Mouse (Mus musculus): ENCODE measurements around the gene Ryr1. TPM values are rescaled to one million over a fixed set of nuclear protein-coding genes. Genes with fewer than 3 reads are reported as not detected.
"Not testable (repeated sequence)": the region's sequence is repeated elsewhere in the genome, so short reads cannot be mapped to it uniquely, and the experiment has no call there.

Ryr1 gene
- polyA plus RNA-seq, 1 experiment from 2014 or later = 0.09 TPM

DNA sequence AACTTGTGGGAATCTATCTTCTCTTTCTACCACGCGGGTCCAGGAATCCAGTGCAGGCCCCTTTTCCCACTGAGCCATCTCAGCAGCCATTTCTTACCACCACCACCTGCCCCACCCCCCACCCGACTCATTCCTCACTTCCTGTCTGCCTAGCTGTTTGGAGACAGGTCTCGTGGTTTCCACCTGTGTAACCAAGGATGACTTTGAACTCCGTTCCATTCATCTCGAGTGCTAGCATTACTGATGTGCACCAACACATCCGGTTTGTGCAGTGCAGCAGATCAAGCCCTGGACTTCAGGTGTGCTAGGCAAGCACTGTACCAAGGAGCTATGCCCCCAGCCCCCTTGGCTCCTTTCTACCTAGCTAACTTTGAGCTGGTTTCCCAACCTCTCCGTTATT lies 16.4 kb upstream of the Ryr1 start:
- H3K27ac ChIP-seq = no peak overlapping the region
- no peaks in the 10 kb centered on the region for H3K4me1 ChIP-seq (replicated peaks)
- no peaks in the 10 kb centered on the region for H3K36me3 ChIP-seq
- no peaks in the 10 kb centered on the region for H3K9me3 ChIP-seq (replicated peaks)
- H3K4me3 ChIP-seq = no peak overlapping the region
- 73% methylated on average over 8 of the region's 8 CpGs for WGBS
- peaks cover 12% of the 10 kb centered on the region for H3K27me3 ChIP-seq
- no peak for ATAC-seq (replicated peaks; ENCODE audit: insufficient number of reproducible peaks, insufficient read depth, low FRiP score, low read depth)
- H3K9ac ChIP-seq = no peak overlapping the region
- no peak overlapping the region for H3K4me2 ChIP-seq

DNA sequence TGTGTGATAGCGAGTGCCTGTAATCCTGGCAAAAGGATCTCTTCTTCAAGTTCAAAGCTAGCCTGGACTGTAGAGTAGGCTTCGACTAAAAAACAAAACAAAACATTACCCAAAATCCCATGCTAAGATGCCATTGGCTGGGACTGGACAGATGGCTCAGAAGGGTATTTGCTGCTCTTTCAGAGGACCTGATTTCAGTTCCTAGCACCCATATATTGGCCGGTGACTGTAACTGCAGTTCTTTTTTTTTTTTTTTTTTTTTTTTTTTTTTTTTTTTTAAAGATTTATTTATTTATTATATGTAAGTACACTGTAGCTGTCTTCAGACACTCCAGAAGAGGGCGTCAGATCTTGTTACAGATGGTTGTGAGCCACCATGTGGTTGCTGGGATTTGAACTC lies 14.3 kb upstream of the Ryr1 start:
- not testable (repeated sequence) for H3K36me3 ChIP-seq; H3K9me3 ChIP-seq (replicated peaks); H3K9ac ChIP-seq; H3K4me1 ChIP-seq (replicated peaks); ATAC-seq (replicated peaks; ENCODE audit: insufficient number of reproducible peaks, insufficient read depth, low FRiP score, low read depth); H3K27ac ChIP-seq; H3K4me2 ChIP-seq; H3K4me3 ChIP-seq
- peaks cover 25% of the 10 kb centered on the region for H3K27me3 ChIP-seq
- WGBS = 85% methylated on average over 3 of the region's 4 CpGs

DNA sequence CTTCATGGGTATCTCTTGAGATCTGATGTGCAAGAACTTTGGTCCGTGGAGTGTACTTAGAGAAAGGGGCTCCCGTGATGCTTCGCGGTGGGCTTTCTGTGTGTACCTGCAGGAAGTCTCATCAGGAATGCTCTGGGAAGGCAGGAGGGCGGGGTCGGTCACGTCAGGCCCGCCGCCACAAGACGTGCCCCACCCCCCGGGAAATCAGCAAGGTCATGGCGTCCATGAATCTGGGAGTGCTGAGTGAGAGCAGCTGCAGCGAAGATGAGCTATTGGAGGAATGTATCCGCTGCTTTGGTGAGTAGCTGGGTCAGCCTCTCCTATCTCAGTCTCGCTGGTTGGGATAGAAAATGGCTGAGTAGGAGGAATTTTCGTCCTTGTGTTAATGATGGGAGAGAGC lies 12.4 kb upstream of the Ryr1 start:
- no peaks in the 10 kb centered on the region for H3K9me3 ChIP-seq (replicated peaks)
- no peak for ATAC-seq (replicated peaks; ENCODE audit: insufficient number of reproducible peaks, insufficient read depth, low FRiP score, low read depth)
- H3K4me1 ChIP-seq (replicated peaks) = no peaks in the 10 kb centered on the region
- no peak overlapping the region for H3K4me3 ChIP-seq
- no peak overlapping the region for H3K9ac ChIP-seq
- H3K27me3 ChIP-seq = peaks cover 25% of the 10 kb centered on the region
- H3K27ac ChIP-seq = no peak overlapping the region
- H3K36me3 ChIP-seq = no peaks in the 10 kb centered on the region
- H3K4me2 ChIP-seq = no peak overlapping the region
- WGBS = 27% methylated on average over 16 of the region's 16 CpGs

DNA sequence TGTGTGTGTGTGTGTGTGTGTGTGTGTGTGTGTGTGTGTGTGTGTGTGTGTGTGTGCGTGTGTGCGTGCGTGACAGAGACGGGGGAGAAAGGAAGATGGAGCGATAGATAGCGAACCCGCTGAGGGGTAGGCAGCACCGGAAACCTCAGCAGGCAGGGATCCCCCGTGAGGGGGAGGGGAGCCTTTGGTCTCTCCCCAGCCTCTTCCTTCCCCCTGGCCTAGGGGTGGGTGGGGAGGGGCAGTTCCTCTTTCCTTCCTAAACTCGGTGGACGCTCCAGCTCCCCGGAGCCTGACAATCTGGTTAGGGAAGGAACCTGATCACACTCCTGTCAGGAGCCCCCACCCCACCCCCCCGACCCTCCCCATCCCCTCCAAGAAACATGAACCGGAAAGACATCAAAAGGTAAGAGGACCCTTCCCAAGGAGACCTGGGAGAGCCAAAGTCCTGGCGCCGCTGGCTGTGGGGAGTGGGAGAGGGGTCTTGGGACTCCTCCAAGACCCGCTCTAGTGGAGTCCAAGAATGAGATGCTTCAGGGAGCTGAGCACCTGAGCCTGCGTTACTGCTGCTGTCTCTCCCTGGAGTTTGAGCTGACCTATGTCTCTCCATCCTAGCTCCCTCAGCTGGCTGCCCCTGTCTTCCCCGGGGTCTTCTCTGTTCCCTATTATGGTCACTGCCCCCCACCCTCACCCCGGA lies 9.9 kb upstream of the Ryr1 start, which contains the start of gene Rasgrp4:
Gene Rasgrp4 (plus strand): TSS at position 159 of the 694 bp plus-strand sequence.
- Histone ChIP-seq H3K27ac (no peak within 1 kb of the TSS), H3K27me3 (peaks cover 28% of the 10 kb centered on the region), H3K9ac (no peak within 1 kb of the TSS), H3K36me3 (no peaks in the 10 kb centered on the region), H3K4me3 (peak within 1 kb of the TSS; percentile 17; the same call in 1 of the 2 replicates), H3K4me1 (replicated peaks) (no peaks in the 10 kb centered on the region), H3K9me3 (replicated peaks) (no peaks in the 10 kb centered on the region), H3K4me2 (peak within 1 kb of the TSS; percentile 51)
- WGBS = 2% methylated on average over 11 of the region's 20 CpGs
- ATAC-seq (replicated peaks; ENCODE audit: insufficient number of reproducible peaks, insufficient read depth, low FRiP score, low read depth) = no peak

DNA sequence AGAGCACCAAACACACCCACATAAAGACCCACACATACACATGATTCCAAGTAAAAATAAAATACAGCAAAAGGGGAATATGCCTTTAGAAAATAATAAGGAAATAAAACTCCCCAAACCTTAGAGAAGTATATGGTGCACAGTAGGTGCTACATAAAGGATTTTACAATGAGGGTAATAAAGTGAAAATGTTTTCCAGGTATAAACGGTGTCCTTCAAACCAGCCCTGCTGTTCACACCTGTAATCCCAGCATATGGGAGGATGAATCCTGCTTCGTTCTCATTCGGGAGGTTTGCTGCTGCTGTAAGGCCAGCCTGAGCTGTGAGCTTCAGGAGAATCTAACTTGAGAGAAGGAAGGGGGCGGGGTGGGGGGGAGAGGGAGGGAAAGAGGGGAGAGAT lies 9.3 kb upstream of the Ryr1 start:
- Histone ChIP-seq H3K4me3 (0 out of 2 replicates have a peak overlapping the region, but pooled peaks have one; percentile 17), H3K27ac (no peak overlapping the region), H3K9me3 (replicated peaks) (no peaks in the 10 kb centered on the region), H3K9ac (no peak overlapping the region), H3K4me2 (peak overlapping the region; percentile 51), H3K27me3 (peaks cover 28% of the 10 kb centered on the region), H3K4me1 (replicated peaks) (no peaks in the 10 kb centered on the region), H3K36me3 (no peaks in the 10 kb centered on the region)
- 4% methylated on average over 4 of the region's 4 CpGs for WGBS
- no peak for ATAC-seq (replicated peaks; ENCODE audit: insufficient number of reproducible peaks, insufficient read depth, low FRiP score, low read depth)

DNA sequence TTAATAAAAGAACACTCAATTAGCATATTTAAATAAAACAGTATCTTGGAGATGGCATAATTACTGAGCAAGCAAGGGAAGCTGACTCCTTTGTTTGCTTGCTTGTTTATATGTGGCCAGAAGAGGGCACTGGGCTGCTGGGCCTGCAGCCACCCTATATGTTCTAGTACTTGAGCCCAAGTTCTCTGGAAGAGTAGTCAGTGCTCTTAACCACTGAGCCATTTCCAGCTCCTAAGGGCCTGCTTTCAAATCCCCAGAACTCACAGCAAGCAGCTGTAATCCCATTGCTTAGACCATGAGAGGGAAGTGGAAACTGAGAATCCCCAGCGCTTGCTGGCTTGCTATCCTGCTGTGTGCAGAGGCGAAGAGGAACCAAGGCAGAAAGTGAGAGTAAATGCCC lies 3.7 kb upstream of the Ryr1 start:
- Histone ChIP-seq H3K9me3 (replicated peaks) (no peaks in the 10 kb centered on the region), H3K9ac (no peak overlapping the region), H3K36me3 (no peaks in the 10 kb centered on the region), H3K4me3 (no peak overlapping the region), H3K27me3 (peaks cover 8% of the 10 kb centered on the region; the same call in 1 of the 2 replicates), H3K4me2 (no peak overlapping the region), H3K27ac (no peak overlapping the region), H3K4me1 (replicated peaks) (peaks cover 12% of the 10 kb centered on the region)
- ATAC-seq (replicated peaks; ENCODE audit: insufficient number of reproducible peaks, insufficient read depth, low FRiP score, low read depth) = no peak
- 68% methylated on average over 2 of the region's 2 CpGs for WGBS

DNA sequence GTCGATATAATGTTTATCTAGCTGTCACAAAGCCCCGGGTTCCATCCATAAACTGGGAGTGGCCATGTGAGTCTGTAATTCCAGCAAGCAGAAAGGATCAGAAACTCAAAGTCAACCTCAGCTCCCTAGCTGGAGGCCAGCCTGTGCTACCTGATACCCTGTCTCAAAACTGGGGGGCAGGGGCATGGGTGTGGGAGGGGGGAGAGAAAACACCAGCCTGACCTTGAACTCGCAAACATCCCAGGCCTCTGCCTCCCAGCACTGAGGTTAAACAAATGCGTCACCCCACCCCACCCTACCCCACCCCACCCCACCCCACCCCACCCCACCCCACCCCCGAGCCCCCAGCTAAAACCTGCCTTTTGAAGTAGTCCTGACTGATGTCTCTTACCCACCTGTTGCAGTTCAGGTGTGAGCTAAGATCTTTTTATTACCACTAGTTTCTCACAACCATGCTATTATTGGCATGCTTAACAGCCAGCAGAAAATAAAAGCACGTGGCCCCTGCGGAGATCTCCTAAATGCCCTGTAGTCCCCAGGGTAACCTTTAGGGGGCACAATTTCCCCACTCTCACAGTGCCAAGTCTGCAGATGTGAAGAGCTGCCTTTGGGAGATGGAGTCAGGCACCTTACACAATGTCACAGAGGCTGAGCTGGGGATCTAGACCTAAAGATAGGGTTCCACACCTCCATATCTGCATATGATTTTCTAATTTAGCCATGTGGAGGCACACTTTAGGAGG lies 1.4 kb upstream of the Ryr1 start:
- peaks cover 14% of the 10 kb centered on the region for H3K4me1 ChIP-seq (replicated peaks)
- peaks cover 8% of the 10 kb centered on the region; the same call in 1 of the 2 replicates for H3K27me3 ChIP-seq
- no peak overlapping the region for H3K27ac ChIP-seq
- no peak overlapping the region for H3K4me3 ChIP-seq
- H3K9me3 ChIP-seq (replicated peaks) = no peaks in the 10 kb centered on the region
- WGBS = 28% methylated on average over 7 of the region's 7 CpGs
- H3K9ac ChIP-seq = no peak overlapping the region
- no peak for ATAC-seq (replicated peaks; ENCODE audit: insufficient number of reproducible peaks, insufficient read depth, low FRiP score, low read depth)
- no peak overlapping the region for H3K4me2 ChIP-seq
- no peaks in the 10 kb centered on the region for H3K36me3 ChIP-seq

DNA sequence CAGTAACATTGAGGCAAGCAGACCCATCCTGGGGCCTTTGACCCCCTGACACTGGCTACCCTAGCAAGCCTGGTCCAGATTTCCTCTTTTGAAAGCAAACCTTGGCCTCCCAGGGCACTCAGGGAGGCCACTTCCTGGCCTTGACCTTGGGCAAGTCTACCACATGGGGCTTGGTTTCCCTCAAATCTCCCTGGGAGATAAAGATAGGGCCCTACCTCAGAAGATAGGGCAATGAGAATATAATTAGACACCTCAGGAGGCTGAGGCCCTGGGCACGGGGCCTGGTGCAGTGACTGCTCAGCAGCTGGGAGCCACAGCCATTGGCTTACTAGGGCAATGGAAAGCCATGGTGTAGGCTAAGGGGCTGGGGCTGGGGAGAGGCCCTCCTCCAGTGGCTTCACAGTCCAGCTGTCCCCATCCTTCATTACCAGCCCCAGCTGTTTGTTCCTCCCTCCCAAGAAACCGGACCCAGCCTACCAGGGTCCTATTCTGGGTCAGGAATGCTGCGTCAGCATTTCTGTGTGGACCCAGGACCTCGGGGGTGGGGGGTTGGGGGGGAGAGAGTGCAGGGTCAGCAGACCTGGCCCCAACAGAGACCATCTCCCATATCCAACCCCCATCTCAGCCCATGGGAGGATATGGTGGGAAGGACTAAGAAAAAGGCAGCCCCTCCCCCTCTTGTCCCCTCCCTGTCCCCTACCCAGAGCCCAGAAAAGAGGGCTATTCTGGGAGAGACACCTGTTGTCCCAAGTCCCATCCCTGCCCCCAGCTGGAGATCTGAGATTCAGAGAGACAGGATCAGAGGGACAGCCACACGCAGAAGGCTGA lies 1.2 kb downstream of the Ryr1 start:
- 47% methylated on average over 5 of the region's 5 CpGs for WGBS
- ATAC-seq (replicated peaks; ENCODE audit: insufficient number of reproducible peaks, insufficient read depth, low FRiP score, low read depth) = no peak
- Histone ChIP-seq H3K27me3 (peaks cover 5% of the 10 kb centered on the region; the same call in 1 of the 2 replicates), H3K9me3 (replicated peaks) (no peaks in the 10 kb centered on the region), H3K4me2 (no peak overlapping the region), H3K4me1 (replicated peaks) (peaks cover 14% of the 10 kb centered on the region), H3K36me3 (no peaks in the 10 kb centered on the region), H3K27ac (no peak overlapping the region), H3K9ac (no peak overlapping the region), H3K4me3 (no peak overlapping the region)

DNA sequence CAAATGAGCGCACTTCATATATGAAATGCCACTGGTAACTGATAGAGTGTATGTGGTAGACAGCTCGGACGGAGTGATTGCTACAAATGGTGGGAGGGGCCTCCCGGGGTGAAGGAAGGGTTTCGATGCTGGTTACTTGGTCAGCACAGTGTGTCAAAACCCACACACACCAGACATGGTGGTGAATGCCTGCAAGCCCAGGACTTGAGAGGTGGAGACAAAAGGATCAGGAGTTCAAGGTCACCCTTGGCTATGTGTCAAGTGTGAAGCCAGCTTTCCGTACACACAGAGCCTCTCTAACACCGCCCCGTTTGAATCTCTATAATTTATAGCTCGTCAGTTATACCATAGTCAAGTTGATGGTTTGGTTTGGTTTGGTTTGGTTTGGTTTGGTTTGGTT lies 2.2 kb downstream of the Ryr1 start:
- no peaks in the 10 kb centered on the region for H3K36me3 ChIP-seq
- H3K4me3 ChIP-seq = no peak overlapping the region
- H3K27ac ChIP-seq = no peak overlapping the region
- no peak overlapping the region for H3K9ac ChIP-seq
- H3K9me3 ChIP-seq (replicated peaks) = no peaks in the 10 kb centered on the region
- WGBS = 89% methylated on average over 9 of the region's 9 CpGs
- peaks cover 14% of the 10 kb centered on the region for H3K4me1 ChIP-seq (replicated peaks)
- ATAC-seq (replicated peaks; ENCODE audit: insufficient number of reproducible peaks, insufficient read depth, low FRiP score, low read depth) = no peak
- peaks cover 12% of the 10 kb centered on the region; the same call in 1 of the 2 replicates for H3K27me3 ChIP-seq
- H3K4me2 ChIP-seq = no peak overlapping the region

DNA sequence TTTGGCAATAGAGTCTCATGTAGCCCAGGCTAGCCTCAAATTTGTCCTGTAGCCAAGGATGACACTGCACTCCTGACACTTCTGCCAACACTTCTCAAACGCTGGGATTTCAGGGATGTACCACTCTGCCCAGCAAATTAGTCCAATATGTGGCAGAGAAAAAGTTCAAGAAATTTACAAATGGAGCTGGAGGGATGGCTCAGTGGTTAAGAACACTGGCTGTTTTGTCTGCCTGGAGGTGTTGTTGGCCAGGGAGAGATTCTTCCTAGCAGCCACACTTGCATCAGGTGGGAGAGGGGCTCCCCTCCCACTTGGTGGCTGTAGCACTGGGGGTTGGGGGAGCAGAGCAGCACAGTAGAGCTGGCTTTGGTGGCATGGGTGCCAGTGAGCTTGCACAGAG lies 5.5 kb downstream of the Ryr1 start:
- Histone ChIP-seq H3K27ac (no peak overlapping the region), H3K27me3 (peaks cover 12% of the 10 kb centered on the region; the same call in 1 of the 2 replicates), H3K4me1 (replicated peaks) (peaks cover 8% of the 10 kb centered on the region), H3K9ac (no peak overlapping the region), H3K4me2 (no peak overlapping the region), H3K36me3 (no peaks in the 10 kb centered on the region), H3K4me3 (no peak overlapping the region), H3K9me3 (replicated peaks) (no peaks in the 10 kb centered on the region)
- 60% methylated on average over 1 of the region's 1 CpGs for WGBS
- no peak for ATAC-seq (replicated peaks; ENCODE audit: insufficient number of reproducible peaks, insufficient read depth, low FRiP score, low read depth)

DNA sequence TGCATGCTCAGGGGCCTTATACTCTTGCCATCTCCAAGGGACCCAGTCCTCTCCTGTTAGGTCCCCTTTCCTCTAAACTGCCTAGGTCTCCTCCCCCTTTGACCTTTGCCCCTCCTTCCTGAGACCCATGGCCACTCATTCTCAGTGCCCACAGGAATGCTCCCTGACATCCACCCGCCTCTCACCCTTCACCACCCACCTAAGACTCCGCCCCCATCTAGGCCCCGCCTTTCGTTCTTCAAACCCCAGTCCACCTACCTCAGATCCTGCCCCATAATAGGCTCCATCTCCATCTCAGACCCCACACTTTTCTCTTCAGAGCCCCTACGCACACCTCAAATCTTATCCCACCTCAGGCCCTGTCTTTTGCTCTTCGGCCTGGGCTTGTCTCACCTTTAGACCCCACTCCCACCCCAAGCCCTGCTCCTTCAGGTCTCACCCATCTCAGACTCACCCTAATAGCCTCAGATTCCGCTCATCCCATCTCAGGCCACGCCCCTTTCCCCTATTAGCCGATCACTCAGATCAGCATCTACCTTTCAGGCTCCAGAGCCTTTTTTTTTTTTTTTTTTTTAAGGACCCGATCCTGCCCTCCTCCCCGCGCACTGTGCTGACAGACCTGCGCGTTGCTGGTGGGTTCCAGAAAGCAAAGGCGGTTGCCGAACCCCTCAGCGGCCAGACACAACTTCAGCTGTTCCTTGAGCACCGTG lies 6.7 kb downstream of the Ryr1 start:
- no peaks in the 10 kb centered on the region for H3K4me1 ChIP-seq (replicated peaks)
- no peak overlapping the region for H3K9ac ChIP-seq
- peaks cover 12% of the 10 kb centered on the region; the same call in 1 of the 2 replicates for H3K27me3 ChIP-seq
- no peaks in the 10 kb centered on the region for H3K36me3 ChIP-seq
- ATAC-seq (replicated peaks; ENCODE audit: insufficient number of reproducible peaks, insufficient read depth, low FRiP score, low read depth) = no peak
- H3K4me2 ChIP-seq = no peak overlapping the region
- 10% methylated on average over 18 of the region's 18 CpGs for WGBS
- H3K4me3 ChIP-seq = no peak overlapping the region
- H3K27ac ChIP-seq = no peak overlapping the region
- H3K9me3 ChIP-seq (replicated peaks) = no peaks in the 10 kb centered on the region

All from heart, embryonic 15.5 days (tissue).